Mouse (Mus musculus) stomach, embryonic 15.5 days (tissue): ENCODE measurements around the gene Rps6ka2. TPM values are rescaled to one million over a fixed set of nuclear protein-coding genes. Genes with fewer than 3 reads are reported as not detected.

ENCODE experiments used
- ATAC-seq: fragments of 200-750 bp; cut with Nextera tagmentation; 2 replicates; pipeline ENCODE4 v1.8.0; 2017; ENCODE audit warnings: low read depth, moderate number of reproducible peaks, moderate TSS enrichment; ENCODE audit not compliant: insufficient read depth, low FRiP score
- H3K27ac ChIP-seq: fragments of 300-500 bp; sonication (generic); 2 replicates; pipeline ENCODE4 v1.5.1; 2015; ENCODE audit warnings: mild to moderate bottlenecking, inconsistent platforms
- H3K27me3 ChIP-seq: fragments of 300-500 bp; sonication (generic); replicated peaks from 2 replicates; pipeline ENCODE4 v1.6.1; 2015; ENCODE audit warnings: inconsistent platforms
- H3K36me3 ChIP-seq: fragments of 300-500 bp; sonication (generic); 2 replicates; pipeline ENCODE4 v1.6.1; 2015; ENCODE audit warnings: inconsistent platforms
- H3K4me1 ChIP-seq: fragments of 300-500 bp; sonication (generic); 2 replicates; pipeline ENCODE4 v1.6.1; 2015; ENCODE audit warnings: inconsistent platforms
- H3K4me2 ChIP-seq: fragments of 300-500 bp; sonication (generic); 2 replicates; pipeline ENCODE4 v1.6.1; 2015; ENCODE audit warnings: mild to moderate bottlenecking, inconsistent platforms
- H3K4me3 ChIP-seq: fragments of 300-500 bp; sonication (generic); replicated peaks from 2 replicates; pipeline ENCODE4 v1.5.1; 2015; ENCODE audit warnings: inconsistent platforms
- H3K9ac ChIP-seq: fragments of 300-500 bp; sonication (generic); 2 replicates; pipeline ENCODE4 v1.6.1; 2015; ENCODE audit warnings: inconsistent platforms
- H3K9me3 ChIP-seq: fragments of 300-500 bp; sonication (generic); 2 replicates; pipeline ENCODE4 v1.6.1; 2016; ENCODE audit warnings: inconsistent platforms
- WGBS: fragments of 180-500 bp; shearing (Covaris S2); methylation state at CpG from one replicate; pipeline ENCODE4 v1.1.7; 2015; 5-methylcytosine and 5-hydroxymethylcytosine counted together
- polyA plus RNA-seq: library from polyadenylated mRNA; unstranded; fragments of >200 nt; fragmentation: Nextera tagmentation; extraction: Ambion mirVana; gene quantifications from 2 replicates; pipeline ENCODE4 v1.2.1, GENCODE M21; 2015

Rps6ka2 gene
- polyA plus RNA-seq, 1 experiment from 2014 or later: 8.5 TPM

DNA sequence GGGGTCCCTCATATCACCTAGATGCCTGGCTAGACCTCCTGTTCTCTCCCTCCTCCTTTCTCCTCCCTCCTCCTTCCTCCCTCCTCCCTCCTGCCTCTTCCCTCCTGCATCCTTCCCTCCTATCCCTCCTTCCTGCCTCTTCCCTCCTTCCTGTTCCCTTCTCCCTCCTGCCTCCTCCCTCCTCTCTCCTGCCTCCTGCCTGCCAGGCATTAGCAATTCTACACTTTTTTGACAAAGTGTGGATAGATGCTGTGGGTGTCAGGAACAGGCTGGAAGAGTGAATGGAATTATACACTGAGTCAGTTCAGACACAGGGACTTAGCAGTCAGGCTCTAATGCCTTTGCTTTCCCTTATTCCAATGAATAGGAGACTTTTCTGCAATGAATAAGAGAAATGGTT is 63.3 kb downstream of the Rps6ka2 start:
- Histone ChIP-seq H3K9ac (no peak overlapping the region), H3K27me3 (no peaks in the 10 kb centered on the region), H3K27ac (no peak overlapping the region), H3K4me1 (no peaks in the 10 kb centered on the region), H3K4me3 (no peak overlapping the region), H3K9me3 (no peaks in the 10 kb centered on the region), H3K4me2 (no peak overlapping the region), H3K36me3 (no peaks in the 10 kb centered on the region)
- no peak for ATAC-seq

DNA sequence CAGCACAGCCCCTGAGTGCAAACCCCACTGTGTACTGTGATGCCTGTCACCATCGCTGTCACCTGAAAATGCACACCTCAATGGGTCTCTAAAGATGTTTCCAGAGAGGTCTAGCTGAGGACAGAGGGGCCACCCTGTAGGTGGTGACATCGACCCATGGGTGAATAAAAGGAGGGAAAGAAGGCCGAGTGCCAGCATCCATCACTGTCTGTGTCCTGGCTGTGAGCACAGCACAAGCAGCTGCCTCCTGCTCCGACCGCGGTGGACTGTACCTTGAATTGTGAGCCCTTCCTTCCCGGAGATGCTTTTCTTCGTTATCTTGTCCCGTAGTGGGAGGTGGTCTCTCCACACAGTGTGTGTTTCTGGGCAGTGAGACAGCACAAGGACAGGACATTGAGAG is 67.8 kb downstream of the Rps6ka2 start:
- Histone ChIP-seq H3K4me1 (no peaks in the 10 kb centered on the region), H3K4me2 (no peak overlapping the region), H3K4me3 (no peak overlapping the region), H3K27me3 (no peaks in the 10 kb centered on the region), H3K9ac (no peak overlapping the region), H3K9me3 (no peaks in the 10 kb centered on the region), H3K36me3 (no peaks in the 10 kb centered on the region), H3K27ac (no peak overlapping the region)
- 86% methylated on average over 9 of the region's 9 CpGs for WGBS
- no peak for ATAC-seq

DNA sequence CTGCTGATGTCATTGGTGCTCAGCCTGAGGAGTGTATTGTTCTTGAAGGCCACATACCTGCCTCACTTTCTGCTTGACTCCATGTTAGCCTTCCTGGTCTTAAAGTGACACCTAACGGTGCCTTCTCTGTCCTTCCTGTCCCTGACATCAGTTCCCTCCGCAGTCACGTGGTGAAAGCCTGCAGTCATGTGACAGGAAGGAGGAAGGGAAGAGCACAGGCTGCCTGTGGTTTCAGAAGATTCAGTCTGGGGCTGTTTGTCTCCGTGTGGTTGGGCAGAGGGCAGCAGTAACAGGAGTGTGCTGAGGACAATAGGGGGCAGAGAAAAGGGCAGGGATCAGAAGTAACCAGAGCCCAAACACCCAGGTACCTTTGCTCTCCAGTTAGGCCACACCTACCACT is 68.9 kb downstream of the Rps6ka2 start:
- Histone ChIP-seq H3K27me3 (no peaks in the 10 kb centered on the region), H3K36me3 (no peaks in the 10 kb centered on the region), H3K9me3 (no peaks in the 10 kb centered on the region), H3K4me1 (no peaks in the 10 kb centered on the region), H3K4me3 (no peak overlapping the region), H3K27ac (no peak overlapping the region), H3K4me2 (no peak overlapping the region), H3K9ac (no peak overlapping the region)
- 64% methylated on average over 4 of the region's 4 CpGs for WGBS
- no peak for ATAC-seq

DNA sequence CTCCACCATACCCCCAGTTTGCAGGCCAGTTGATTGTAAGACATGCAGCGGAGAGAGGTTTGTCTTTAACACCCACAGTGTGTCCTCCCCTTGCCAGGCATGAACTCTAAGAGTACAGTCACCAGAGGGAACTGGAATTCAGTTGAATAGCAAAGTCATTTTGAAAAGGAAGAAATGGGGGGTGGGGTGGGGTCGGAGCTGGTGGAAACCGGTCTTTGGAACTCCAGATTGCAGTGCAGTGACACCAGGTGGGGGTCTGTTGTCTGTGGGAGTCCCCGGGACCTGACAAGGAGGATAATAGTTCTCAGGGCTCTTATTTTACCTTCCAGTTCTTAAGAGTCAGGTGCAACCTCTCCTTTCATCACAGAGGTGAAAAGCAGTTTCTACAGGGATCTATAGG is 70.6 kb downstream of the Rps6ka2 start:
- H3K36me3 ChIP-seq: no peaks in the 10 kb centered on the region
- H3K4me2 ChIP-seq: no peak overlapping the region
- no peak for ATAC-seq
- H3K27ac ChIP-seq: no peak overlapping the region
- no peak overlapping the region for H3K4me3 ChIP-seq
- no peaks in the 10 kb centered on the region for H3K27me3 ChIP-seq
- no peak overlapping the region for H3K9ac ChIP-seq
- WGBS: 78% methylated on average over 4 of the region's 4 CpGs
- no peaks in the 10 kb centered on the region for H3K4me1 ChIP-seq
- no peaks in the 10 kb centered on the region for H3K9me3 ChIP-seq

DNA sequence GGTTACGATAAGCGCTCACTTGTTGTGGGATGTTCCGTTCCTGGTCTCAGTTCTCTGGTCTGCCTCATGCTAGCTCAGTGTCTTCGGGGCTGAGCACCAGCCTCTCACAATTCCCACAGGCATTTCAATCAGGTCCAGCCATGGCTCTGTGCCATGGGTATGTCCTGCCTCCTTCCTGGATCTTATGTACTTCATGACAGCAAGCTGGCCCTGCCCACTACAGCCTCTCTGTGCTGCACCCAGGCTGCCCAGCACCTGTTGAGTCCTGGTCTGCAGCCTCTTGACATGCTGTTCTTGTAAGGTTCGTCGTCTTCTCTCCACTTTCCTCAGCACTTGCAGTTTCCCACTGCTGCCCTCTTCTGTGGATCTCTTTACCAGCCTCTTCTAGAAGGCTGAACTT is 75.2 kb downstream of the Rps6ka2 start:
- H3K4me3 ChIP-seq: no peak overlapping the region
- H3K36me3 ChIP-seq: no peaks in the 10 kb centered on the region
- no peaks in the 10 kb centered on the region for H3K9me3 ChIP-seq
- no peak overlapping the region for H3K9ac ChIP-seq
- H3K27ac ChIP-seq: no peak overlapping the region
- no peaks in the 10 kb centered on the region for H3K4me1 ChIP-seq
- 86% methylated on average over 6 of the region's 6 CpGs for WGBS
- no peak for ATAC-seq
- H3K27me3 ChIP-seq: no peaks in the 10 kb centered on the region
- no peak overlapping the region for H3K4me2 ChIP-seq

DNA sequence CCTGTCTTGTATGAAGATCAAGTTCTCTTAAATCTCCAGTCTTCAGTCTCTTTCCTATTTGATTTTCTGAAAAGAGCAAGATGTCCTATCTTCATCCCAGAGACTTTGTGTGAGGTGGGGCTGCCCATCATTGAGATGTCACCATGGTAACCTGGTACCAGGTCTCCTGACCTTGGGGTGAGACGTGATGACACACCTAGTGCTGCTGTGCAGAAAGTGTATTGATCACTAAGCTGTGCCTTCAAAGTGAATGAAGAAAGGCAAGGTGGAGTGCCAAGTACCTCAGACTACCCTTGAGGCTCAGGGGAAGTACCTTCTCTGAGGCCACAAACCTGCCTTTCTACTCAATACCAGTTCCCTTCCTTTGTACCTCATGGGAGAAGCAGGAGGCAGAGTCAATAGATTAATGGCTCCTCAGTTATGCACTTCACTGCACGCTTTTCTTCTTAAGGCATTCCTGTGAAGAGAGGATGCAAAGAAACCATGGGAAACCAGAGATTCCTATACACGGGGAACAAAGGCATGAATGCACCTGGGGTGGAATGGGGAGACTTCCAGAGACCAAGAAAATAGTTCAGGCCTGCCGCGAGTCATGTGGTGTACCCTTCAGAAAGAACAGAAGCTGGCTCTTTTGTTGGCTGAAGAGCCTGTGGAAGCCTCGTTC is 77.1 kb downstream of the Rps6ka2 start:
- WGBS: 73% methylated on average over 6 of the region's 6 CpGs

DNA sequence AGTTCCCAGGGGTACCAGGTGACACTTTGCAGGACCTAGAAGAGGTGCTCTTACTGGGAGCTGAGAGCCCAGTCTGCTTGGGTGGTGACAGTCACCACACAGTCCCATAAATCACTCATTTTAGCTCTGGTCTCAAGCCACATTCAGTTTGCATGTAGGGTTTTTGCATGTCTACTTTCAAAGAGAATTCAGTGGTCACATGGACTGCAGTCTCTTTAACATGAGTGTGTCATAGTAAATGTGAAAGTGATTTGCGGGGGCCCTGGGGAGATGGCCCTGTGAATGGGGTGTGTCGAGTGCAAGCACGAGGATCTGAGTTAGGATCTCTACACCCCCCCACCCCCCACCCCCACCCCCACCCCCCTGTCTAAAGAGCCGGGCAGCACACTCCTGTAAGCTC is 80.5 kb downstream of the Rps6ka2 start:
- Histone ChIP-seq H3K9ac (no peak overlapping the region), H3K27ac (no peak overlapping the region), H3K36me3 (no peaks in the 10 kb centered on the region), H3K4me3 (no peak overlapping the region), H3K4me1 (no peaks in the 10 kb centered on the region), H3K9me3 (no peaks in the 10 kb centered on the region), H3K27me3 (no peaks in the 10 kb centered on the region), H3K4me2 (no peak overlapping the region)
- no peak for ATAC-seq
- WGBS: 88% methylated on average over 4 of the region's 4 CpGs

More for the DNA sequence above, 77.1 kb downstream of the Rps6ka2 start:
- no peaks in the 10 kb centered on the region for H3K9me3 ChIP-seq
- H3K36me3 ChIP-seq: no peaks in the 10 kb centered on the region
- no peak overlapping the region for H3K4me2 ChIP-seq
- no peaks in the 10 kb centered on the region for H3K27me3 ChIP-seq
- no peaks in the 10 kb centered on the region for H3K4me1 ChIP-seq
- ATAC-seq: no peak
- H3K9ac ChIP-seq: no peak overlapping the region
- no peak overlapping the region for H3K27ac ChIP-seq
- no peak overlapping the region for H3K4me3 ChIP-seq

DNA sequence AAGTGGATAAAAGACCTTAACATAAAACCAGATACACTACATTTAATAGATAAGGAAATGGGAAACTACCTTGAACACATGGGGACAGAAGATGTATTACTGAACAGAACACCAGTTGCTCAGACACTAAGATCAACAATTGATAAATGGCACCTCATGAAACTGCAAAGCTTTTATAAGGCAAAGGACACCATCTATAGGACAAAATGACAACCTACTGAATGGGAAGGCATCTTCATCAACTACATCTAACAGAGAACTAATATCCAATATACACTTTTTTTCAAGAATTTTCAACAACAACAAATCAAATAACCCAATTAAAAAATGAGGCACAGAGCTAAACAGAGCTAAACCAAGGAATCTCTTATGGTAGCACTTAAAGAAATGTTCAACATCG is 87.3 kb downstream of the Rps6ka2 start:
- Histone ChIP-seq H3K4me3 (no peak overlapping the region), H3K27ac (no peak overlapping the region), H3K9ac (no peak overlapping the region), H3K4me2 (no peak overlapping the region), H3K4me1 (peaks cover 17% of the 10 kb centered on the region), H3K9me3 (no peaks in the 10 kb centered on the region), H3K27me3 (no peaks in the 10 kb centered on the region), H3K36me3 (no peaks in the 10 kb centered on the region)
- 58% methylated on average over 1 of the region's 1 CpGs for WGBS
- ATAC-seq: no peak

DNA sequence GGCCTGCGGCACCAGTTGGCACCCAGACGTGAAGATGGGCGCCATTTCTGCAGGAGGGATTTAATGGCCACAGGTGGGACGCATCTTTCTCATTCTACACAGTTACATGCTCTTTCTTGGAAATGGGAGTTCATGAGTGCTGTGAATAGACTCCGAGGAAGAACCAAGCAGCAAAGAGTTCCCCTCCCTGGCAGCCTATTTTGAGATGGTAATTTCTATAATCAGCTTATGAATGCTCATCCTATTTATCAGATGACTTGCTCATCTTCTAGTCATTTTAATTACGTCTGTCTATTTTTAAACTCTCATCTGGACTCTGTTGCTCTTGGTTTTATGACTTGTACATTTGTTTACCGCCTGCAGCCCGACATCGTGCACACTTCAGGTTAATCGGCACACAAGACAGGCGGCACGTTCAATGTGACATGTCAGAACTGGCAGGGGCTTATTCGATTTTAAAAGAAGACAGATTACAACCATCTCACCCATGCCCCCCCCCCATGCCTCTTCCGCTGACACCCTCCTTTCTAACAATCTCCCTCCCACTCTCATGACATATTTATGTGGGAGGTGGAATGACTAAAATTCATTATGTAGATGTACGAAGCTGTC is 88.9 kb downstream of the Rps6ka2 start:
- Histone ChIP-seq H3K36me3 (no peaks in the 10 kb centered on the region), H3K27ac (no peak overlapping the region), H3K4me1 (peaks cover 18% of the 10 kb centered on the region), H3K4me2 (no peak overlapping the region), H3K4me3 (no peak overlapping the region), H3K9ac (no peak overlapping the region), H3K9me3 (no peaks in the 10 kb centered on the region), H3K27me3 (no peaks in the 10 kb centered on the region)
- 61% methylated on average over 15 of the region's 15 CpGs for WGBS
- ATAC-seq: no peak

DNA sequence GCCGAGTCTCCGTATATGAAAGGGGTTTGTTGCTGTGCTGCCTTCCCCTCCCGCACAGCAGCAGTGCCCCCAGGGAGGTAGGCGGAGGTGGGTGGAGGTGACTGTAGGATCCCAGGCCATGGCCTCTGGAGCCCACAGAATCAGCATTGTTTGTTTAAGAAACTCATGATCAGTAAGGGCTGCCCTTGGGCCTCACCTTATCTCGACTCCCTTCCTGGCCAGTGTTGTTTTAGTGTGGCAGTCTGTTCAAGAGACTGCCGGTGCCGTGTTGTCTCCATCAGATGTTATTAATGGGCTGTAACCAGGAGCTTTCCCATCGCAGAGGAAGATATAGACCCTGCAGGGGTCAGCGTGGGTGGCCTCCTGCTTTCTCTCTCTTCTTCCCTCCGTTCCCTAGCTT is 90.4 kb downstream of the Rps6ka2 start:
- Histone ChIP-seq H3K9ac (no peak overlapping the region), H3K27ac (no peak overlapping the region; the same call in 1 of the 2 replicates), H3K4me3 (no peak overlapping the region), H3K4me1 (peaks cover 19% of the 10 kb centered on the region), H3K36me3 (no peaks in the 10 kb centered on the region), H3K4me2 (no peak overlapping the region), H3K9me3 (no peaks in the 10 kb centered on the region), H3K27me3 (no peaks in the 10 kb centered on the region)
- WGBS: 24% methylated on average over 10 of the region's 10 CpGs
- peak; percentile 70 for ATAC-seq

DNA sequence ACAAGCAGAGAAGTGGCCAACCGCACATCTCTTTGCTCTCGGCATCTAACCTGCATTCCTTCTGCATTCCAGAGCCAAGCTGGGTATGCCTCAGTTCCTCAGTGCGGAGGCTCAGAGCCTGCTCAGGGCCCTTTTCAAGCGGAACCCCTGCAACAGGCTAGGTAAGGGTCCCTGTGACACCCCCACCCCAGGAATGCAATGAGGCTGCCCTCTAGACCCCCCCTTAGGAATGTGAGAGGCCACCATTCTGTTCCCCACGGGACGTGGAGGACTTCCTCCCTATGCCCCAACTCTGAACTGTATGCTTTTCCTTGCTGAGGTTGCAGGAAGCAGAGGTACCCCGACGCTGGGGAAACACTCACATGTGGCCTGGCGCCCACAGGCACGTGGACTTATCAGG is 92.1 kb downstream of the Rps6ka2 start:
- ATAC-seq: peak; percentile 31; the same call in 1 of the 2 replicates
- no peak overlapping the region for H3K27ac ChIP-seq
- WGBS: 36% methylated on average over 10 of the region's 10 CpGs
- H3K9me3 ChIP-seq: no peaks in the 10 kb centered on the region
- H3K36me3 ChIP-seq: no peaks in the 10 kb centered on the region
- no peak overlapping the region for H3K9ac ChIP-seq
- peaks cover 28% of the 10 kb centered on the region for H3K4me1 ChIP-seq
- no peaks in the 10 kb centered on the region for H3K27me3 ChIP-seq
- no peak overlapping the region for H3K4me3 ChIP-seq
- H3K4me2 ChIP-seq: no peak overlapping the region

DNA sequence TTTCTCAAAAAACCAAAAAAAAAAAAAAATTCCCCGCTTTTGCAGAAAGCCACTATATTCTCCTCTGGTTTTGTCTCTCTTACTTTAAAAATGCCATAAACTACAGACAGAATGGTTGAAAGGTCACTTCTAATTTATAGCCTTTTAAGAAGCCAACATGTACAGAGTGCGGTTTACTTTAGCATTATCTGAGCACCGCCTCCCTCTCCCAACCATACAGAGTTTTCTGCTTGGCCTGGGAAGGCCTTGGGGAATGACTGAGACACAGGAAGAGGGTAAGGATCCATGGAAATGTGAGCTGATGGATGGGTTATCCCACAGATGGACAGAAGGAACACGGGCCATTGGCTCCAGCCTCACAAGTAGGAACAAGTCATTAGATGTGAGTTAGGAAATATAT is 92.7 kb downstream of the Rps6ka2 start:
- ATAC-seq: no peak

DNA sequence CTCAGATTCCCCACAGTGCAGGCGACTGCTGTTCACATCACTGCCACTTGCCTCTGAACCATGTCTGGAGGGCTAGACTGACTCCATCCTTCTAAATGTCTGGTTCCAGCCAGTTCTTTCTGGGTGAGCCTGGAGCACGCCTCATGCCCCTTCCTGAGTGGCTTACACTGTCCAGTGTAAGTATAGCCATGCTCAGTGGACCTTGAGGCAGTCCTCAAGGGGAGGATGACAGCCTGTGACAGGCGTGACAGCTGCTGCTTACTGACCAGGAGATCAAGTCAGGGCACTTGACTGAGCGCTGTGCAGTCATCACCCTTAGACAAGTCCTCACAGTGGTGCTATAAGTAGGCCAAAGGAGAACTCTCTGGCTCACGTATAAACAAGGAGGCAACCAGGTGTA is 94.7 kb downstream of the Rps6ka2 start:
- Histone ChIP-seq H3K4me3 (no peak overlapping the region), H3K9me3 (no peaks in the 10 kb centered on the region), H3K9ac (no peak overlapping the region), H3K27ac (no peak overlapping the region), H3K36me3 (no peaks in the 10 kb centered on the region), H3K4me1 (peaks cover 31% of the 10 kb centered on the region), H3K4me2 (no peak overlapping the region), H3K27me3 (no peaks in the 10 kb centered on the region)
- no peak for ATAC-seq
- WGBS: 90% methylated on average over 5 of the region's 5 CpGs

More for the DNA sequence above, 92.7 kb downstream of the Rps6ka2 start:
- H3K4me2 ChIP-seq: no peak overlapping the region
- H3K36me3 ChIP-seq: no peaks in the 10 kb centered on the region
- H3K4me3 ChIP-seq: no peak overlapping the region
- no peak overlapping the region for H3K27ac ChIP-seq
- no peak overlapping the region for H3K9ac ChIP-seq
- 56% methylated on average over 4 of the region's 4 CpGs for WGBS
- no peaks in the 10 kb centered on the region for H3K9me3 ChIP-seq
- H3K4me1 ChIP-seq: peaks cover 28% of the 10 kb centered on the region
- no peaks in the 10 kb centered on the region for H3K27me3 ChIP-seq
